Mouse (Mus musculus): ENCODE measurements around the gene Krt8.

Gene Krt8

GRCm38 (mm10) chr15:101976023-101976422 is 28.3 kb downstream of the Krt8 start:
- no peak for DNase-seq (ENCODE audit: low read depth, low spot score)

GRCm38 (mm10) chr15:101974083-101974845 is 30.0 kb downstream of the Krt8 start:
- no peak for DNase-seq (ENCODE audit: low read depth, low spot score)

GRCm38 (mm10) chr15:101973414-101974077 is 30.7 kb downstream of the Krt8 start:
- peak; percentile 89 for DNase-seq (ENCODE audit: low read depth, low spot score)

GRCm38 (mm10) chr15:101970536-101970935 is 33.7 kb downstream of the Krt8 start:
- no peak for DNase-seq (ENCODE audit: low read depth, low spot score)

- no peak for DNase-seq (ENCODE audit: low read depth, low spot score)
These were observed 37.5 kb downstream of the Krt8 start for GRCm38 (mm10) chr15:101966808-101967207.

GRCm38 (mm10) chr15:101958891-101959290 is 45.4 kb downstream of the Krt8 start:
- no peak for DNase-seq (ENCODE audit: low read depth, low spot score)

- no peak for DNase-seq (ENCODE audit: low read depth, low spot score)
These were observed 50.1 kb downstream of the Krt8 start, which contains the start of gene Krt78 for GRCm38 (mm10) chr15:101954187-101954586. Gene Krt78 (minus strand): TSS chr15:101954287.

- no peak for DNase-seq (ENCODE audit: low read depth, low spot score)
These were observed 51.4 kb downstream of the Krt8 start for GRCm38 (mm10) chr15:101952733-101953474.

Measured in A20 (cell line).